Mouse (Mus musculus): ENCODE measurements around the gene Gm9999. TPM values are rescaled to one million over a fixed set of nuclear protein-coding genes. Genes with fewer than 3 reads are reported as not detected.

Gm9999 gene
- polyA plus RNA-seq, 1 experiment: not detected

DNA sequence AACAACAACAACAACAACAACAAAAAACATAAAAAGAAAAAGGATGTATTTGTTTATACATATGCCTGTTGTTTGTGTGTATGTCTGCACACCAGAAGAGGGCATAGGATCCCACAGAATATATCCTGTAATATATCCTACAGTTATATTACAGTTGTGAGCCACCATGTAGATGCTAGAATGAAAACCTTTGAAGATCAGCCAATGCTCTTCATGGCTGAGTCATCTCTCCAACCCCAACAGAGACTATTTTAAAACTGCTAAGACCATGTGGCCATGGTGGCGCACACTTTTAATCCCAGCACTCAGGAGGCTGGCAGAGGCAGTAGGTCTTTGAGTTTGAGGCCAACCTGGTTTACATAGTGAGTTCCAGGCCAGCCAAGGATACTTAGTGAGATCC lies 44.1 kb downstream of the Gm9999 start:
- H3K4me2 ChIP-seq (ENCODE audit: low read depth): no peak overlapping the region
- no peaks in the 10 kb centered on the region for H3K36me3 ChIP-seq (ENCODE audit: control insufficient read depth, insufficient read depth)
- no peaks in the 10 kb centered on the region for H3K27me3 ChIP-seq (ENCODE audit: control insufficient read depth, insufficient read depth, insufficient read length)
- no peaks in the 10 kb centered on the region for H3K79me2 ChIP-seq (ENCODE audit: control insufficient read depth, insufficient read depth)
- no peak for TF ChIP-seq TCF3 (IDR thresholded peaks at IDR 0.05; ENCODE audit: insufficient read length, low read depth)
- TF ChIP-seq USF1 (IDR thresholded peaks at IDR 0.05; ENCODE audit: low read depth): peak; percentile 33
- TF ChIP-seq REST (IDR thresholded peaks at IDR 0.05; ENCODE audit: insufficient read depth, insufficient read length): no peak
- no peak for TF ChIP-seq MYOG (IDR thresholded peaks at IDR 0.05; ENCODE audit: control insufficient read depth in 1 of 3, insufficient read depth in 1 of 3, insufficient read length in 2 of 3, low read depth in 2 of 3)
- no peak for TF ChIP-seq CEBPB (IDR thresholded peaks at IDR 0.05; ENCODE audit: insufficient read depth, poor library complexity, severe bottlenecking)
- H3K4me3 ChIP-seq: no peak overlapping the region
- H3ac ChIP-seq (ENCODE audit: control insufficient read depth, insufficient read length): no peak overlapping the region

- peak overlapping the region; percentile 58 for H3K4me2 ChIP-seq (ENCODE audit: low read depth)
- no peaks in the 10 kb centered on the region for H3K79me2 ChIP-seq (ENCODE audit: control insufficient read depth, insufficient read depth)
- H3ac ChIP-seq (ENCODE audit: control insufficient read depth, insufficient read length): no peak overlapping the region
- TF ChIP-seq MYOG (IDR thresholded peaks at IDR 0.05; ENCODE audit: control insufficient read depth in 1 of 3, insufficient read depth in 1 of 3, insufficient read length in 2 of 3, low read depth in 2 of 3): no peak
- no peaks in the 10 kb centered on the region for H3K27me3 ChIP-seq (ENCODE audit: control insufficient read depth, insufficient read depth, insufficient read length)
- no peak overlapping the region for H3K4me3 ChIP-seq
- H3K36me3 ChIP-seq (ENCODE audit: control insufficient read depth, insufficient read depth): no peaks in the 10 kb centered on the region
These were observed 47.3 kb downstream of the Gm9999 start for GRCm38 (mm10) chr7:47030517-47031193.

- Histone ChIP-seq H3K4me2 (ENCODE audit: low read depth) (peak overlapping the region; percentile 58), H3ac (ENCODE audit: control insufficient read depth, insufficient read length) (no peak overlapping the region), H3K27me3 (ENCODE audit: control insufficient read depth, insufficient read depth, insufficient read length) (no peaks in the 10 kb centered on the region)
These were observed 48.0 kb downstream of the Gm9999 start for GRCm38 (mm10) chr7:47031371-47031770.

DNA sequence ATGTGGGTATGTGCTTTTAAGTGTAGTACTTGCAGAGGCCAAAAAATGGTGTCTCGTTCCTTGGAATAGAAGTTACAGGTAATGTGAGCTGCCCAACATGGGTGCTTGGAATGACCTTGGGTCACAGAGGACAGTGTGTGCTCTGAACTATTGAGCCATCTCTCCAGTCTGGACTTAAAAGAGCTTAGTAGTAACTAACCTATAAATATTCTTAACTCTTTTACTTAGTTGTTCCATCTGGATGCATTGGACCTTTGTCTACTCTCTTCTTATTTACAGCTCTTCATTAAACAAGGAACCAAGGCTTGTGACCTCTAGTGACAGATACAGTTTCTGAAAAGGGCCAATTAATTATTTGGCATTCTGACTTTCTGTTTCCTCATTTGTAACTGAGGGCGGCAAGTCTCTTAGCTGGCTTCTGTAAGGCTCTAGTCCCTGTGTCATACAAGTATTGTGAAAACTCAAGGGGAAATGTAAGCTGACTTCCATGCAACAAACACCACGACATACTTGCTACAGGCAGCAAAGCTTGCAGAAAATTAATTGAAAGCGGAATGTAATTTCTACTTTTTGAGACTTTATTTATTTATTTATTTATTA lies 51.5 kb downstream of the Gm9999 start:
- no peak overlapping the region for H3K4me2 ChIP-seq (ENCODE audit: low read depth)
- H3K27me3 ChIP-seq (ENCODE audit: control insufficient read depth, insufficient read depth, insufficient read length): no peaks in the 10 kb centered on the region
- H3K36me3 ChIP-seq (ENCODE audit: control insufficient read depth, insufficient read depth): no peaks in the 10 kb centered on the region
- H3ac ChIP-seq (ENCODE audit: control insufficient read depth, insufficient read length): no peak overlapping the region
- TF ChIP-seq CEBPB (IDR thresholded peaks at IDR 0.05; ENCODE audit: insufficient read depth, poor library complexity, severe bottlenecking) (no peak), TCF3 (IDR thresholded peaks at IDR 0.05; ENCODE audit: insufficient read length, low read depth) (no peak), POLR2AphosphoS2 (IDR thresholded peaks at IDR 0.05; ENCODE audit: insufficient read length, low read depth) (no peak), REST (IDR thresholded peaks at IDR 0.05; ENCODE audit: insufficient read depth, insufficient read length) (no peak), MAX (IDR thresholded peaks at IDR 0.05; ENCODE audit: low read depth) (no peak), POLR2A (IDR thresholded peaks at IDR 0.05; ENCODE audit: insufficient read length, low read depth) (no peak), MYOD1 (IDR thresholded peaks at IDR 0.05; ENCODE audit: control insufficient read depth in 1 of 3, insufficient read length in 2 of 3, low read depth in 2 of 3) (no peak), USF1 (IDR thresholded peaks at IDR 0.05; ENCODE audit: low read depth) (no peak), E2F4 (IDR thresholded peaks at IDR 0.05; ENCODE audit: insufficient read depth) (no peak), SRF (IDR thresholded peaks at IDR 0.05; ENCODE audit: control insufficient read depth, insufficient read length, low read depth) (no peak), TCF12 (IDR thresholded peaks at IDR 0.05; ENCODE audit: insufficient read depth, poor library complexity, severe bottlenecking) (no peak), MYOG (IDR thresholded peaks at IDR 0.05; ENCODE audit: control insufficient read depth in 1 of 3, insufficient read depth in 1 of 3, insufficient read length in 2 of 3, low read depth in 2 of 3) (no peak)
- H3K79me2 ChIP-seq (ENCODE audit: control insufficient read depth, insufficient read depth): no peaks in the 10 kb centered on the region
- no peak overlapping the region for H3K4me3 ChIP-seq

More at GRCm38 (mm10) chr7:47031371-47031770, 48.0 kb downstream of the Gm9999 start:
- peak; percentile 12 for TF ChIP-seq TCF12 (IDR thresholded peaks at IDR 0.05; ENCODE audit: insufficient read depth, poor library complexity, severe bottlenecking)
- TF ChIP-seq REST (IDR thresholded peaks at IDR 0.05; ENCODE audit: insufficient read depth, insufficient read length): no peak
- TF ChIP-seq MYOD1 (IDR thresholded peaks at IDR 0.05; ENCODE audit: control insufficient read depth in 1 of 3, insufficient read length in 2 of 3, low read depth in 2 of 3): peak in 1 of 3 experiments; percentile 27
- peak; percentile 96 for TF ChIP-seq CEBPB (IDR thresholded peaks at IDR 0.05; ENCODE audit: insufficient read depth, poor library complexity, severe bottlenecking)
- Histone ChIP-seq H3K4me3 (no peak overlapping the region), H3K79me2 (ENCODE audit: control insufficient read depth, insufficient read depth) (no peaks in the 10 kb centered on the region), H3K36me3 (ENCODE audit: control insufficient read depth, insufficient read depth) (no peaks in the 10 kb centered on the region)

DNA sequence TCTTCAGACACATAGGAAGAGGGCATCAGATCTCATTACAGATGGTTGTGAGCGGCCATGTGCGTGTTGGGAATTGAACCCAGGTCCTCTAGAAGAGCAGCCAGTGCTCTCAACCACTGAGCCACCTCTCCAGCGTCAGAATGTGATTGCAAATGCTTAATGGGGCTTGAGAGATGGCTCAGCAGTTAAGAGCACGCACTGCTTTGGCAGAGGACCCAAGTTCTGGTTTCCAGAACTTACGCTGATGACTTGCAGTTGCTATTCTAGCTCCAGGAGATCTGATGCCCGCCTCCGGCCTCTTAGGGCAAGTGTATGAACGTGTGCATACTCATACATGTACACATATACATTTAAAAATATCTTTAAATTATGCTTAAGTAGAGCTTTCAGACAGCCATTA lies 52.0 kb downstream of the Gm9999 start:
- Histone ChIP-seq H3ac (ENCODE audit: control insufficient read depth, insufficient read length) (no peak overlapping the region), H3K27me3 (ENCODE audit: control insufficient read depth, insufficient read depth, insufficient read length) (no peaks in the 10 kb centered on the region), H3K79me2 (ENCODE audit: control insufficient read depth, insufficient read depth) (no peaks in the 10 kb centered on the region), H3K36me3 (ENCODE audit: control insufficient read depth, insufficient read depth) (no peaks in the 10 kb centered on the region), H3K4me3 (no peak overlapping the region), H3K4me2 (ENCODE audit: low read depth) (no peak overlapping the region)
- TF ChIP-seq SRF (IDR thresholded peaks at IDR 0.05; ENCODE audit: control insufficient read depth, insufficient read length, low read depth): no peak
- TF ChIP-seq POLR2A (IDR thresholded peaks at IDR 0.05; ENCODE audit: insufficient read length, low read depth): no peak
- TF ChIP-seq REST (IDR thresholded peaks at IDR 0.05; ENCODE audit: insufficient read depth, insufficient read length): no peak
- TF ChIP-seq USF1 (IDR thresholded peaks at IDR 0.05; ENCODE audit: low read depth): no peak
- no peak for TF ChIP-seq POLR2AphosphoS2 (IDR thresholded peaks at IDR 0.05; ENCODE audit: insufficient read length, low read depth)
- TF ChIP-seq MAX (IDR thresholded peaks at IDR 0.05; ENCODE audit: low read depth): no peak
- no peak for TF ChIP-seq E2F4 (IDR thresholded peaks at IDR 0.05; ENCODE audit: insufficient read depth)
- TF ChIP-seq TCF12 (IDR thresholded peaks at IDR 0.05; ENCODE audit: insufficient read depth, poor library complexity, severe bottlenecking): no peak
- no peak for TF ChIP-seq MYOG (IDR thresholded peaks at IDR 0.05; ENCODE audit: control insufficient read depth in 1 of 3, insufficient read depth in 1 of 3, insufficient read length in 2 of 3, low read depth in 2 of 3)
- no peak for TF ChIP-seq TCF3 (IDR thresholded peaks at IDR 0.05; ENCODE audit: insufficient read length, low read depth)
- TF ChIP-seq CEBPB (IDR thresholded peaks at IDR 0.05; ENCODE audit: insufficient read depth, poor library complexity, severe bottlenecking): no peak
- no peak for TF ChIP-seq MYOD1 (IDR thresholded peaks at IDR 0.05; ENCODE audit: control insufficient read depth in 1 of 3, insufficient read length in 2 of 3, low read depth in 2 of 3)

Other genes starting within 250 kb of the Gm9999 start
- gene Saa1, start 240.6 kb upstream of the Gm9999 start, polyA plus RNA-seq (2012; fragmentation: generic; extraction: Trizol): not detected
- not detected for gene Saa2, start 231.8 kb upstream of the Gm9999 start, polyA plus RNA-seq (2012; fragmentation: generic; extraction: Trizol)
- 7.9 TPM for gene Hps5, start 187.5 kb upstream of the Gm9999 start, polyA plus RNA-seq (2012; fragmentation: generic; extraction: Trizol)
- 18.0 TPM for gene Gtf2h1, start 187.5 kb upstream of the Gm9999 start, polyA plus RNA-seq (2012; fragmentation: generic; extraction: Trizol)
- gene Ldha, start 142.1 kb upstream of the Gm9999 start, polyA plus RNA-seq (2012; fragmentation: generic; extraction: Trizol): 1,758 TPM
- 0.08 TPM for gene Ldhc, start 122.4 kb upstream of the Gm9999 start, polyA plus RNA-seq (2012; fragmentation: generic; extraction: Trizol)
- gene Tsg101, start 63.6 kb upstream of the Gm9999 start, polyA plus RNA-seq (2012; fragmentation: generic; extraction: Trizol): 68.5 TPM
- 3.6 TPM for gene Uevld, start 25.1 kb upstream of the Gm9999 start, polyA plus RNA-seq (2012; fragmentation: generic; extraction: Trizol)
- gene Spty2d1, start 24.8 kb downstream of the Gm9999 start, polyA plus RNA-seq (2012; fragmentation: generic; extraction: Trizol): 12.0 TPM
- gene Tmem86a, start 67.0 kb downstream of the Gm9999 start, polyA plus RNA-seq (2012; fragmentation: generic; extraction: Trizol): 28.6 TPM
- 0.49 TPM for gene Ptpn5, start 150.1 kb downstream of the Gm9999 start, polyA plus RNA-seq (2012; fragmentation: generic; extraction: Trizol)
- gene Mrgpra6, start 221.3 kb downstream of the Gm9999 start, polyA plus RNA-seq (2012; fragmentation: generic; extraction: Trizol): not detected

Measured in myocyte (in vitro differentiated cells).